Mouse (Mus musculus): ENCODE data around the gene Stat5b. TPM values are rescaled to one million over a fixed set of nuclear protein-coding genes. Genes with fewer than 3 reads are reported as not detected.
A peak's percentile ranks its signal among the peaks of the same experiment; 100 is the strongest.

Stat5b gene
- polyA plus RNA-seq, 1 experiment, result 44.7 TPM

- TF ChIP-seq CTCF (IDR thresholded peaks at IDR 0.05; ENCODE audit: insufficient read depth, low read length), result no peak
- 78% methylated on average over 13 of the region's 13 CpGs for WGBS
- no peak for DNase-seq
- Histone ChIP-seq H3K4me3 (replicated peaks; ENCODE audit: extremely low read depth, low read depth, low read length) (peak overlapping the region; percentile 31), H3K4me1 (ENCODE audit: control insufficient read depth, insufficient read depth, low read length) (peaks cover 8% of the 10 kb centered on the region; the same call in 1 of the 2 replicates)
These were observed 28.8 kb downstream of the Stat5b start for GRCm38 (mm10) chr11:100821605-100822220.

- 85% methylated on average over 8 of the region's 8 CpGs for WGBS
These were observed 30.5 kb downstream of the Stat5b start for GRCm38 (mm10) chr11:100820047-100820446.

GRCm38 (mm10) chr11:100819626-100820025 is 30.9 kb downstream of the Stat5b start:
- no peak for DNase-seq
- TF ChIP-seq POLR2A (IDR thresholded peaks at IDR 0.05; ENCODE audit: borderline replicate concordance, extremely low read depth, low read depth, low read length) (no peak), CTCF (IDR thresholded peaks at IDR 0.05; ENCODE audit: insufficient read depth, low read length) (no peak)
- Histone ChIP-seq H3K4me3 (replicated peaks; ENCODE audit: extremely low read depth, low read depth, low read length) (no peak overlapping the region), H3K4me1 (ENCODE audit: control insufficient read depth, insufficient read depth, low read length) (peaks cover 14% of the 10 kb centered on the region; the same call in 1 of the 2 replicates)
- 69% methylated on average over 16 of the region's 16 CpGs for WGBS

More at GRCm38 (mm10) chr11:100820047-100820446, 30.5 kb downstream of the Stat5b start:
- TF ChIP-seq POLR2A (IDR thresholded peaks at IDR 0.05; ENCODE audit: borderline replicate concordance, extremely low read depth, low read depth, low read length) (no peak), CTCF (IDR thresholded peaks at IDR 0.05; ENCODE audit: insufficient read depth, low read length) (no peak)
- DNase-seq, result no peak
- peaks cover 13% of the 10 kb centered on the region; the same call in 1 of the 2 replicates for H3K4me1 ChIP-seq (ENCODE audit: control insufficient read depth, insufficient read depth, low read length)
- H3K4me3 ChIP-seq (replicated peaks; ENCODE audit: extremely low read depth, low read depth, low read length), result no peak overlapping the region

- DNase-seq, result no peak
- TF ChIP-seq POLR2A (IDR thresholded peaks at IDR 0.05; ENCODE audit: borderline replicate concordance, extremely low read depth, low read depth, low read length) (no peak), CTCF (IDR thresholded peaks at IDR 0.05; ENCODE audit: insufficient read depth, low read length) (no peak)
- Histone ChIP-seq H3K4me3 (replicated peaks; ENCODE audit: extremely low read depth, low read depth, low read length) (no peak overlapping the region), H3K4me1 (ENCODE audit: control insufficient read depth, insufficient read depth, low read length) (peaks cover 17% of the 10 kb centered on the region)
- WGBS, result 83% methylated on average over 8 of the region's 8 CpGs
These were observed 31.5 kb downstream of the Stat5b start for GRCm38 (mm10) chr11:100819048-100819447.

GRCm38 (mm10) chr11:100818359-100819012 is 32.0 kb downstream of the Stat5b start:
- 80% methylated on average over 15 of the region's 15 CpGs for WGBS
- peaks cover 17% of the 10 kb centered on the region for H3K4me1 ChIP-seq (ENCODE audit: control insufficient read depth, insufficient read depth, low read length)
- TF ChIP-seq CTCF (IDR thresholded peaks at IDR 0.05; ENCODE audit: insufficient read depth, low read length) (no peak), POLR2A (IDR thresholded peaks at IDR 0.05; ENCODE audit: borderline replicate concordance, extremely low read depth, low read depth, low read length) (no peak)

GRCm38 (mm10) chr11:100817311-100817710 is 33.2 kb downstream of the Stat5b start:
- no peak for TF ChIP-seq CTCF (IDR thresholded peaks at IDR 0.05; ENCODE audit: insufficient read depth, low read length)
- TF ChIP-seq POLR2A (IDR thresholded peaks at IDR 0.05; ENCODE audit: borderline replicate concordance, extremely low read depth, low read depth, low read length), result no peak
- 63% methylated on average over 9 of the region's 9 CpGs for WGBS
- no peak for DNase-seq
- Histone ChIP-seq H3K4me3 (replicated peaks; ENCODE audit: extremely low read depth, low read depth, low read length) (no peak overlapping the region), H3K4me1 (ENCODE audit: control insufficient read depth, insufficient read depth, low read length) (peaks cover 17% of the 10 kb centered on the region)

More at GRCm38 (mm10) chr11:100818359-100819012, 32.0 kb downstream of the Stat5b start:
- DNase-seq, result no peak
- no peak overlapping the region for H3K4me3 ChIP-seq (replicated peaks; ENCODE audit: extremely low read depth, low read depth, low read length)

- WGBS, result 36% methylated on average over 4 of the region's 4 CpGs
- Histone ChIP-seq H3K4me1 (ENCODE audit: control insufficient read depth, insufficient read depth, low read length) (peaks cover 13% of the 10 kb centered on the region), H3K4me3 (replicated peaks; ENCODE audit: extremely low read depth, low read depth, low read length) (no peak overlapping the region)
- no peak for TF ChIP-seq POLR2A (IDR thresholded peaks at IDR 0.05; ENCODE audit: borderline replicate concordance, extremely low read depth, low read depth, low read length)
- no peak for TF ChIP-seq CTCF (IDR thresholded peaks at IDR 0.05; ENCODE audit: insufficient read depth, low read length)
- DNase-seq, result no peak
These were observed 33.7 kb downstream of the Stat5b start for GRCm38 (mm10) chr11:100816801-100817200.

GRCm38 (mm10) chr11:100816342-100816741 is 34.2 kb downstream of the Stat5b start:
- no peak overlapping the region for H3K4me3 ChIP-seq (replicated peaks; ENCODE audit: extremely low read depth, low read depth, low read length)
- no peak for DNase-seq
- TF ChIP-seq POLR2A (IDR thresholded peaks at IDR 0.05; ENCODE audit: borderline replicate concordance, extremely low read depth, low read depth, low read length) (no peak), CTCF (IDR thresholded peaks at IDR 0.05; ENCODE audit: insufficient read depth, low read length) (no peak)
- WGBS, result 45% methylated on average over 3 of the region's 3 CpGs
- H3K4me1 ChIP-seq (ENCODE audit: control insufficient read depth, insufficient read depth, low read length), result peaks cover 11% of the 10 kb centered on the region

GRCm38 (mm10) chr11:100814498-100814897 is 36.0 kb downstream of the Stat5b start:
- peaks cover 11% of the 10 kb centered on the region for H3K4me1 ChIP-seq (ENCODE audit: control insufficient read depth, insufficient read depth, low read length)
- no peak overlapping the region for H3K4me3 ChIP-seq (replicated peaks; ENCODE audit: extremely low read depth, low read depth, low read length)
- 20% methylated on average over 13 of the region's 13 CpGs for WGBS
- TF ChIP-seq POLR2A (IDR thresholded peaks at IDR 0.05; ENCODE audit: borderline replicate concordance, extremely low read depth, low read depth, low read length) (no peak), CTCF (IDR thresholded peaks at IDR 0.05; ENCODE audit: insufficient read depth, low read length) (no peak)
- DNase-seq, result peak; percentile 61

- peaks cover 9% of the 10 kb centered on the region for H3K4me1 ChIP-seq (ENCODE audit: control insufficient read depth, insufficient read depth, low read length)
- DNase-seq, result no peak
- WGBS, result 91% methylated on average over 2 of the region's 2 CpGs
- H3K4me3 ChIP-seq (replicated peaks; ENCODE audit: extremely low read depth, low read depth, low read length), result no peak overlapping the region
- TF ChIP-seq POLR2A (IDR thresholded peaks at IDR 0.05; ENCODE audit: borderline replicate concordance, extremely low read depth, low read depth, low read length) (no peak), CTCF (IDR thresholded peaks at IDR 0.05; ENCODE audit: insufficient read depth, low read length) (0 out of 2 replicates have a peak, but pooled peaks have one; percentile 6)
These were observed 39.4 kb downstream of the Stat5b start for GRCm38 (mm10) chr11:100811132-100811531.

Data from lung, adult 2 months (tissue).